Mouse (Mus musculus): ENCODE data around the gene Fads6.

Gene Fads6

DNA sequence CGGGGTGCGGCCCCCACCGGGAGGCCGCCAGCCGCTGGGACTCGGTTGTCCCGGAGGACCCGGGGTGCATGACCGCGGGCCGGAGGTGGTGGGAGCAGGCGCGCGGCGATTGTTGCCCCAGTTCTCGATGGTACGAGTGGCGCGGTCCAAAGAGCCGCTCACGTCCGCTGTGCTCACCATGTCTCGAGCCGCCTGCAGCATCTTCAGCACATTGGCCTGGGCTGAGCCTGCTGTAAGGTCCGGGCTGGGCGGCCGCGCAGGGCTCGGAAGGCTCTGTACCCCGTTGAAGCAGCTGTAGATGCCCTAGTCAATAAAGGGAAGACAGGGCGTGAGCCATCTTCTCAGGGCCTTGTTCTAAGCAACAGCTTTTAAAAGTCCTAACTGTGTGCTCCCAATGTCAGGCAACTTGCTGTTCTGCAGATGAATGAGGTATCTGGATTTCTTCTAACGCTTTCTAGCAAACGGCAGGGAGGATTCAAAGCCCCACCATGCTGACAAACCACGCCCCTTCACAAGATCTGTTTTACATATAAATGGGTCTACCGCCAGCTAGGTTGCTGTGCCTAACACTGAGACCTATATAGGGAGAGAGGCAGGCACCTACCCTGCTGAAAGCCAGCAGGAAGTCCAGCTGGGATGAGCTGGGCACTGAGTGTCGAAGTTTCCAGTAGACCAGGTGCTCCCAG, 46.9 kb downstream of the Fads6 start:
- no peak for TF ChIP-seq POU5F1 (IDR thresholded peaks at IDR 0.05; ENCODE audit: borderline replicate concordance, low read length)
- no peak for TF ChIP-seq NANOG (IDR thresholded peaks at IDR 0.05; ENCODE audit: borderline replicate concordance, low read length)
- TF ChIP-seq CTCF (conservative IDR thresholded peaks at IDR 0.05; ENCODE audit: low read length): no peak
- Histone ChIP-seq H3K9me3 (ENCODE audit: low read length) (no peaks in the 10 kb centered on the region), H3K27me3 (ENCODE audit: insufficient read depth, low read length) (peaks cover 75% of the 10 kb centered on the region), H3K4me1 (replicated peaks; ENCODE audit: low read depth, low read length) (peaks cover 52% of the 10 kb centered on the region), H3K4me3 (replicated peaks; ENCODE audit: low read length) (peak overlapping the region; percentile 80), H3K36me3 (ENCODE audit: insufficient read depth, low read length) (no peaks in the 10 kb centered on the region)

DNA sequence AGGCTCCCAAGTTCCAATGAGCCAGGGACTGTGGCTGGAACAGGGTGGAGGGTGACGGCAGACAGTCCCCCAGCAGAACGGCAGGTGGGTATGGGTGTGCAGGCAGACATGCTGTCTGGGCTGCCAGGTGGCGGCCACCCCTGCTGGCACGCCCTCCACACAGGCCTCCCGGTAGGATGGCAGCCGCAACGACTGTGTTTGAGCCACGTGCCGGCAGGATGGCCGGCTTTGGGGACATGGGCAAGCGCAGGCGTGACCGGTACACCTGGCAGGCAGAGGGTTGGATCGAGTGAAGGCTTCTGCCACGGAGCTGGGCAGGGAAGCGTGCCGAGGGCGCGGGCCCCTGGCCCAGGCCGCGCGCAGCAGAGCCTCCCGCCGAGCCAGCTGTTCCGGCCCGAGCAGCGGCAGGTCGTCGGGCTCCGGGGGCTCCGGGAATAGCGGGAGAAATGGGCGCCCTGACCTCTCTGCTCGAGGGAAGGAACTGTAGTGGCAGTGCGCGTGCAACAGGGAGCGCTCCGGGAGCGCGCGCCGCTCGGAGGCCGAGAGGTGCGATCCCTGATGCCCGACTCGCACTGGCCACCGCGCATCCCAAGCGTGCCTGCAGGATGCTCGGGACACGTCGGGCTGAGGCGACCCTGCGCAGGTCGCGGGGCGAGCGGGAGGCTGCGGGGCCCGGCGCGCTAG, 47.6 kb downstream of the Fads6 start:
- peak overlapping the region; percentile 80 for H3K4me3 ChIP-seq (replicated peaks; ENCODE audit: low read length)
- H3K9me3 ChIP-seq (ENCODE audit: low read length): no peaks in the 10 kb centered on the region
- H3K36me3 ChIP-seq (ENCODE audit: insufficient read depth, low read length): no peaks in the 10 kb centered on the region
- H3K27me3 ChIP-seq (ENCODE audit: insufficient read depth, low read length): peaks cover 69% of the 10 kb centered on the region
- H3K4me1 ChIP-seq (replicated peaks; ENCODE audit: low read depth, low read length): peaks cover 59% of the 10 kb centered on the region
- TF ChIP-seq NANOG (IDR thresholded peaks at IDR 0.05; ENCODE audit: borderline replicate concordance, low read length): no peak
- no peak for TF ChIP-seq POU5F1 (IDR thresholded peaks at IDR 0.05; ENCODE audit: borderline replicate concordance, low read length)
- no peak for TF ChIP-seq CTCF (conservative IDR thresholded peaks at IDR 0.05; ENCODE audit: low read length)

DNA sequence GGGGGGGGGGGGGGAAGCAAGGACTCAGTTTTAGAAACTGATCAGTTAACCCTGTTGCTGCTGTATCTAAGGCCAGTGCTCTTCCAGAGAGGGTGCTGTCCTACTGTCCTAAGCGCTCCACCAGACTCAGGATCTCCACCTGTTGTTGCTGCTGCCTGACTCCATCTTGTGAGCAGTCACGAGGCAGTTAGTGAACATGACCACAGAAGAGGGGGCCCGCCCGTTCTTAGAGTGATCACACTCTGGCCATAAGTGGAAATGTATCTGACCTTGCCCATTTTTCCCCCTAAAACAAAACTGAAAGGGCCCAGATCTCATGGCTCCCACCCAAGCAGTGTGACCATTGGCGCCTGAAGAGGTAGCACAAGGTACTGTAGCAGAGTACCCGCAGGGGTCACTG, 49.5 kb downstream of the Fads6 start:
- no peak for TF ChIP-seq POU5F1 (IDR thresholded peaks at IDR 0.05; ENCODE audit: borderline replicate concordance, low read length)
- no peak for TF ChIP-seq CTCF (conservative IDR thresholded peaks at IDR 0.05; ENCODE audit: low read length)
- Histone ChIP-seq H3K9me3 (ENCODE audit: low read length) (no peaks in the 10 kb centered on the region), H3K4me1 (replicated peaks; ENCODE audit: low read depth, low read length) (peaks cover 71% of the 10 kb centered on the region), H3K4me3 (replicated peaks; ENCODE audit: low read length) (no peak overlapping the region; the same call in 1 of the 2 replicates), H3K36me3 (ENCODE audit: insufficient read depth, low read length) (peaks cover 16% of the 10 kb centered on the region), H3K27me3 (ENCODE audit: insufficient read depth, low read length) (peaks cover 52% of the 10 kb centered on the region)

DNA sequence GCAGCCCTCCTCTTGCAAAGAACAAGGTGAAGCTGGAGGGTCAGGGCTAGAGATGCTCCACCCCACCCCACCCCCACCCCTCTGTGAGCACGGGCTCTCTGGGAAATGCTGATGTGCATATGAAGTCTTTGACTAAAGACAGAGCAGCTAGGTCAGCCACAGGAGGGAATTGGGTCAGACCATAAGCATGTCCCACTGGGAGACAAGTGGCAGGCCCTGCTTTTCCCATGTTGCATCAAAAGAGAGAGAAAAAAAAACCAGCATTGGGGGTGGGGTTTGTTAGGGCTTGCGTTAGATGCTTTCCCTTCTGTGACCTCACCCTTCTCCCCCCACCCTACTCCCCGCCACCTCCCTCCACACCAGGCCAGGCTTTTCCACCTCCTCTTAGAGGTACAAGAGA, 50.2 kb downstream of the Fads6 start:
- no peak for TF ChIP-seq POU5F1 (IDR thresholded peaks at IDR 0.05; ENCODE audit: borderline replicate concordance, low read length)
- no peak for TF ChIP-seq NANOG (IDR thresholded peaks at IDR 0.05; ENCODE audit: borderline replicate concordance, low read length)
- TF ChIP-seq CTCF (conservative IDR thresholded peaks at IDR 0.05; ENCODE audit: low read length): no peak
- no peaks in the 10 kb centered on the region for H3K9me3 ChIP-seq (ENCODE audit: low read length)
- no peak overlapping the region for H3K4me3 ChIP-seq (replicated peaks; ENCODE audit: low read length)
- peaks cover 71% of the 10 kb centered on the region for H3K4me1 ChIP-seq (replicated peaks; ENCODE audit: low read depth, low read length)
- peaks cover 45% of the 10 kb centered on the region for H3K27me3 ChIP-seq (ENCODE audit: insufficient read depth, low read length)
- H3K36me3 ChIP-seq (ENCODE audit: insufficient read depth, low read length): peaks cover 16% of the 10 kb centered on the region

DNA sequence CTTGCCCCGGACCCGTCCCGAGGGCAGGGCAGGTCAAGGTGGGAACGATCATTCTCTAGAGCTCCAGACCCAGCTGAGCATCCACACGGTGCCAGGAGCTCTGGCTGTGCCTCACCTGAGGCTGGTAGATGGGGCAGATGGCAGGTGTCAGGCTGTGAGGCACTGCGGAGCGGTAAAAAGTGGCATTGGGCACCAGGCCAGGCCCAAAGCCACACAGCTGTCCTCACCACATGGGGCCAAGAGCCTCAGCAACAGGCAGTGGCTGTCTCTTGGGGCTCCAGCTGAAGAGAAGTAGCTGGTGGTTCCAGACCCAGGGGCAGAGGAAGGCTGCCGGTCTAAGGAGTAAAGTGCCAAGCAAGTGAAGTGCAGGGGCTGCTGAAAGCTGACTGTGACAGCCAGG, 51.1 kb downstream of the Fads6 start:
- Histone ChIP-seq H3K27me3 (ENCODE audit: insufficient read depth, low read length) (peaks cover 41% of the 10 kb centered on the region), H3K9me3 (ENCODE audit: low read length) (no peaks in the 10 kb centered on the region), H3K36me3 (ENCODE audit: insufficient read depth, low read length) (peaks cover 19% of the 10 kb centered on the region), H3K4me1 (replicated peaks; ENCODE audit: low read depth, low read length) (peaks cover 71% of the 10 kb centered on the region), H3K4me3 (replicated peaks; ENCODE audit: low read length) (peak overlapping the region; percentile 29; the same call in 1 of the 2 replicates)
- TF ChIP-seq POU5F1 (IDR thresholded peaks at IDR 0.05; ENCODE audit: borderline replicate concordance, low read length): no peak
- TF ChIP-seq CTCF (conservative IDR thresholded peaks at IDR 0.05; ENCODE audit: low read length): no peak
- TF ChIP-seq NANOG (IDR thresholded peaks at IDR 0.05; ENCODE audit: borderline replicate concordance, low read length): no peak

DNA sequence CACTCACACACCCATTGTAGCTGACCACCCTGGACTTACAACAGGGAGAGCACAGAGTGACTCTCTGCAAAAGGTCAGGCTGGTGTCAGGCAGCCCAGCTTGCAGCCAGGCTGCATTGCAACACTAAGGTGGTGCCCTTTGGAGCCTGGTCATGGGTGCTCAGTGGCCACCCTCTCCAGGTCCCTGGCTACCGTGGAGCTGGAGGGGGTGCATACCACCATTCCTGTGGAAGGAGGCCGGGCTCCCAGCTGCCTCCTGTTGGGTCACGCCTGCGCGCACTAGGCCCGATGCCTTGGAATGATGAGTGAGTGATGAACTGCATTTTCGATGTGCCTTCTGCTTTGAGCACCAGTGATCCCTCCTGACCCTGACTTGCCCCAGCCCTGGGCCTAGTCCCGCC, 52.6 kb downstream of the Fads6 start:
- Histone ChIP-seq H3K9me3 (ENCODE audit: low read length) (no peaks in the 10 kb centered on the region), H3K4me3 (replicated peaks; ENCODE audit: low read length) (peak overlapping the region; percentile 26; the same call in 1 of the 2 replicates), H3K36me3 (ENCODE audit: insufficient read depth, low read length) (peaks cover 22% of the 10 kb centered on the region), H3K27me3 (ENCODE audit: insufficient read depth, low read length) (peaks cover 30% of the 10 kb centered on the region), H3K4me1 (replicated peaks; ENCODE audit: low read depth, low read length) (peaks cover 62% of the 10 kb centered on the region)
- TF ChIP-seq CTCF (conservative IDR thresholded peaks at IDR 0.05; ENCODE audit: low read length) (no peak), POU5F1 (IDR thresholded peaks at IDR 0.05; ENCODE audit: borderline replicate concordance, low read length) (no peak), NANOG (IDR thresholded peaks at IDR 0.05; ENCODE audit: borderline replicate concordance, low read length) (no peak)

DNA sequence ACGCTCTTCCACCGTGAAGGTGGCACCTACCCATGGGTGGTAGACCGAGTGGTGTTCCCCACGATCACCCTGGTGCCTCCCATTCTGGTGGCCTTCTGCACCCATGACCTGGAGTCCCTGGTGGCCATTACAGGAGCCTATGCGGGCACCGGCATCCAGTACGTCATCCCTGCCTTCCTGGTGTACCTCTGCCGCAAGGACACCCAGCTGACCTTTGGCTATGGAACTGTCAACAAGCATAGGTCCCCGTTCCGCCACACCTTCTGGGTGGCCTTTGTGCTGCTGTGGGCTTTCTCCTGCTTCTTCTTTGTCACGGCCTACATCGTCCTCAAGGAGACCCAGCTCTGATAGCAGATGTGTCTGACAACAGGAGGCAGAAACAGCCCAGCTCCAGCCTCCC, 53.7 kb downstream of the Fads6 start:
- TF ChIP-seq CTCF (conservative IDR thresholded peaks at IDR 0.05; ENCODE audit: low read length) (no peak), NANOG (IDR thresholded peaks at IDR 0.05; ENCODE audit: borderline replicate concordance, low read length) (no peak), POU5F1 (IDR thresholded peaks at IDR 0.05; ENCODE audit: borderline replicate concordance, low read length) (no peak)
- no peaks in the 10 kb centered on the region for H3K9me3 ChIP-seq (ENCODE audit: low read length)
- H3K4me3 ChIP-seq (replicated peaks; ENCODE audit: low read length): no peak overlapping the region
- H3K36me3 ChIP-seq (ENCODE audit: insufficient read depth, low read length): peaks cover 22% of the 10 kb centered on the region
- H3K4me1 ChIP-seq (replicated peaks; ENCODE audit: low read depth, low read length): peaks cover 51% of the 10 kb centered on the region
- peaks cover 19% of the 10 kb centered on the region for H3K27me3 ChIP-seq (ENCODE audit: insufficient read depth, low read length)

DNA sequence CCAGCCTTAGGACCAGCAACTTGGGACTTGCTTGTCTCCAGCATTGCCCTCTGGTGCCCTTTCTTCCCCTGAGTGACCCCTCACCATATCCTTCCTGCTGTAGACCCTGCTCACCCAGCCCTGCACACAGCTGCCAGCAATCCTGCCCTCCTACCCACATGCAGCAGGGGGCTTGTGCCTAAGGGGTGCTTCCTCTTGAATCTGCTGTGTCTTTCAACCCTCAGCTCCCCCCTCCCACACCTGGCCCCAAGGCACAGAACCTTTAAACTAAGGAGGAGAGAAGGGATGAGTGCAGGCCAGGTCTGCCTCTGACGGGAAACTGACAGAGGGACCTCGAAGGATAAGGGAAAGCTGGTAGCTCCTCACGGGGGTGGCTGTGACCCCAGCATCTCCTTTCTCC, 54.7 kb downstream of the Fads6 start:
- TF ChIP-seq POU5F1 (IDR thresholded peaks at IDR 0.05; ENCODE audit: borderline replicate concordance, low read length) (no peak), CTCF (conservative IDR thresholded peaks at IDR 0.05; ENCODE audit: low read length) (no peak), NANOG (IDR thresholded peaks at IDR 0.05; ENCODE audit: borderline replicate concordance, low read length) (no peak)
- Histone ChIP-seq H3K36me3 (ENCODE audit: insufficient read depth, low read length) (peaks cover 22% of the 10 kb centered on the region), H3K27me3 (ENCODE audit: insufficient read depth, low read length) (0 out of 2 replicates have a peak, but pooled peaks cover 10% of the 10 kb centered on the region), H3K4me1 (replicated peaks; ENCODE audit: low read depth, low read length) (peaks cover 41% of the 10 kb centered on the region), H3K9me3 (ENCODE audit: low read length) (no peaks in the 10 kb centered on the region), H3K4me3 (replicated peaks; ENCODE audit: low read length) (no peak overlapping the region)

Data from E14TG2a.4 (cell line).